Mouse (Mus musculus): ENCODE measurements around the gene Cdcp2.

- TF ChIP-seq CTCF (IDR thresholded peaks at IDR 0.05; ENCODE audit: insufficient read depth, low read depth, low read length) (no peak), POLR2A (IDR thresholded peaks at IDR 0.05; ENCODE audit: insufficient read depth, low read depth, low read length) (no peak)
Measured at GRCm38 (mm10) chr4:107125101-107125500, 28.4 kb downstream of the Cdcp2 start.
